Mouse (Mus musculus): ENCODE measurements around the gene Sesn3.

- no peak for TF ChIP-seq CTCF (IDR thresholded peaks at IDR 0.05; ENCODE audit: control insufficient read depth, insufficient read depth, insufficient replicate concordance, low read depth, low read length)
- no peak for TF ChIP-seq POLR2A (IDR thresholded peaks at IDR 0.05; ENCODE audit: control insufficient read depth, low read depth, low read length)
These were observed 30.3 kb upstream of the Sesn3 start for GRCm38 (mm10) chr9:14244528-14244927.
